Mouse (Mus musculus) layer of hippocampus, postnatal 14 days (tissue): ENCODE measurements around the gene Lrmda. TPM values are rescaled to one million over a fixed set of nuclear protein-coding genes. Genes with fewer than 3 reads are reported as not detected.

Source experiments
- DNase-seq, 2 experiments: peaks; one replicate each; pipeline ENCODE4 v3.0.0; 2021 to 2022; ENCODE audit warnings: low spot score in 2 of 2, mixed read lengths in 1 of 2
- total RNA-seq, 2 experiments: library from RNA; stranded (reverse); gene quantifications; 2 replicates each; pipeline ENCODE4 v1.2.3; 2021

Gene Lrmda
- total RNA-seq, 2 experiments from 2014 or later: 0.95 TPM; not detected in 1

GRCm38 (mm10) chr14:22817346-22818201 lies 798.1 kb downstream of the Lrmda start:
- DNase-seq: no peak

- no peak for DNase-seq
Measured at GRCm38 (mm10) chr14:22818202-22818530, 798.7 kb downstream of the Lrmda start.

- DNase-seq: no peak
Measured at GRCm38 (mm10) chr14:22822942-22823341, 803.4 kb downstream of the Lrmda start.

GRCm38 (mm10) chr14:22826825-22827224 lies 807.3 kb downstream of the Lrmda start:
- no peak for DNase-seq

GRCm38 (mm10) chr14:22837058-22837457 lies 817.5 kb downstream of the Lrmda start:
- DNase-seq: no peak

- DNase-seq: no peak
Measured at GRCm38 (mm10) chr14:22841136-22841535, 821.6 kb downstream of the Lrmda start.

- DNase-seq: no peak
Measured at GRCm38 (mm10) chr14:22844006-22844405, 824.5 kb downstream of the Lrmda start.

- DNase-seq: no peak
Measured at GRCm38 (mm10) chr14:22845401-22845800, 825.9 kb downstream of the Lrmda start.

- no peak for DNase-seq
Measured at GRCm38 (mm10) chr14:22847011-22847786, 827.7 kb downstream of the Lrmda start.

GRCm38 (mm10) chr14:22849108-22849507 lies 829.6 kb downstream of the Lrmda start:
- no peak for DNase-seq

GRCm38 (mm10) chr14:22860631-22861030 lies 841.1 kb downstream of the Lrmda start:
- DNase-seq: no peak

- DNase-seq: no peak
Measured at GRCm38 (mm10) chr14:22864132-22864531, 844.6 kb downstream of the Lrmda start.

GRCm38 (mm10) chr14:22874584-22874983 lies 855.1 kb downstream of the Lrmda start:
- DNase-seq: no peak

- no peak for DNase-seq
Measured at GRCm38 (mm10) chr14:22887182-22887581, 867.7 kb downstream of the Lrmda start.

GRCm38 (mm10) chr14:22899312-22899711 lies 879.8 kb downstream of the Lrmda start:
- no peak for DNase-seq

GRCm38 (mm10) chr14:22902116-22902515 lies 882.6 kb downstream of the Lrmda start:
- no peak for DNase-seq

GRCm38 (mm10) chr14:22902914-22903313 lies 883.4 kb downstream of the Lrmda start:
- DNase-seq: no peak

GRCm38 (mm10) chr14:22905741-22906667 lies 886.5 kb downstream of the Lrmda start:
- DNase-seq: peak; percentile 22 to 30

- DNase-seq: peak in 1 of 2 experiments; percentile 67
Measured at GRCm38 (mm10) chr14:22906716-22907115, 887.2 kb downstream of the Lrmda start.

- peak in 1 of 2 experiments; percentile 3 for DNase-seq
Measured at GRCm38 (mm10) chr14:22907221-22907620, 887.7 kb downstream of the Lrmda start.

- no peak for DNase-seq
Measured at GRCm38 (mm10) chr14:22908006-22908405, 888.5 kb downstream of the Lrmda start.
